Mouse (Mus musculus): ENCODE measurements around the gene Bclaf3. TPM values are rescaled to one million over a fixed set of nuclear protein-coding genes. Genes with fewer than 3 reads are reported as not detected.
"Not testable (repeated sequence)": the region's sequence is repeated elsewhere in the genome, so short reads cannot be mapped to it uniquely, and the experiment has no call there.

The Bclaf3 gene
- polyA plus RNA-seq (2015; fragmentation: Nextera tagmentation; extraction: Ambion mirVana) = 18.2 and 19.6 TPM in 2 replicates

DNA sequence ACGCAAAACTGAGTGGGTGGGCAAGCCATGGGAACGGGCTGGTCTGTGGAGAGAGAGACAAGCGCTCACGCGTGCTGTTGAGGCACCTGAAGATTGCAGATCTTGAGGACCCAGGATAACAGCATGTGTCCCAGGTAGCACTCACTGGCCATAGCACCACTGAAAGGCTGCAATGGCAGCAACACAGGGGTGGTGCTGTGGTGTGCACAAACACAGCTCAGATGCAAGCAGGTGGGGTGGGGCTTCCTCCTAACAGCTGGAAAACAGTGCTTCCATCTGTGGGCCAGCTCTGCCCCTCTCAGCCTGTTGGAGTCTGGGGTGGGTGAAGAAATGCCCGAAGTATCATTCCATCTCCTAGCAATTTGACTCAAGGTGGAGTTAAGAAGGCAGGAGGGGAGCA is at the start of gene Bclaf3:
TSS of gene Bclaf3 (plus strand) at position 301 of the 400 bp plus-strand sequence.
- H3K4me2 ChIP-seq (replicated peaks) = no peak within 1 kb of the TSS
- no peak within 1 kb of the TSS for H3K9ac ChIP-seq
- no peaks in the 10 kb centered on the region for H3K4me1 ChIP-seq
- ATAC-seq (ENCODE audit: insufficient number of reproducible peaks, low FRiP score, low TSS enrichment, low read depth) = no peak
- no peak within 1 kb of the TSS for H3K4me3 ChIP-seq (replicated peaks)
- 79% methylated on average over 6 of the region's 6 CpGs for WGBS
- no peaks in the 10 kb centered on the region for H3K36me3 ChIP-seq
- H3K9me3 ChIP-seq (replicated peaks) = no peaks in the 10 kb centered on the region
- H3K27me3 ChIP-seq = peaks cover 3% of the 10 kb centered on the region
- no peak within 1 kb of the TSS for H3K27ac ChIP-seq (replicated peaks)

DNA sequence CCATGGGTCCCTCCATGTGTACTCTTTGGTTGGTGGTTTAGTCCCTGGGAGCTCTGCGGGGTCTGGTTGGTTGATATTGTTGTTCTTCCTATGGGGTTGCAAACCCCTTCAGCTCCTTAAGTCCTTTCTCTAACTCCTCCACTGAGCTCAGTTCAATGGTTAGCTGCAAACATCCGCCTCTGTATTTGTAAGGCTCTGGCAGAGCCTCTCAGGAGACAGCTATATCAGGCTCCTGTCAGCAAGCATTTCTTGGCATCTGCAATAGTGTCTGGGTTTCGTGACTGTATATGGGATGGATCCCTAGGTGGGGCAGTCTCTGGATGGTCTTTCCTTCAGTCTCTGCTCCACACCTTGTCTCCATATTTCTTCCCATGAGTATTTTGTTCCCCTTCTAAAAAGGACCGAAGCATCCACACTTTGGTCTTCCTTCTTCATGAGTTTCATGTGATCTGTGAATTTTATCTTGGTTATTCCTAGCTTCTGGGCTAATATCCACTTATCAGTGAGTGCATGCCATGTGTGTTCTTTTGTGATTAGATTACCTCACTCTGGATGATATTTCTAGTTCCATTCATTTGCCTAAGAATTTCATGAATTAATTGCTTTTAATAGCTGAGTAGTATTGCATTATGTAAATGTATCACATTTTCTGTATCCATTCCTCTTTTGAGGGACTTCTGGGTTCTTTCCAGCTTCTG is 48.1 kb upstream of the Bclaf3 start:
- H3K4me2 ChIP-seq (replicated peaks); H3K36me3 ChIP-seq; H3K27me3 ChIP-seq; H3K9ac ChIP-seq; H3K4me3 ChIP-seq (replicated peaks); H3K27ac ChIP-seq (replicated peaks); H3K9me3 ChIP-seq (replicated peaks); ATAC-seq (ENCODE audit: insufficient number of reproducible peaks, low FRiP score, low TSS enrichment, low read depth); H3K4me1 ChIP-seq: not testable (repeated sequence)
- 80% methylated on average over 4 of the region's 4 CpGs for WGBS

DNA sequence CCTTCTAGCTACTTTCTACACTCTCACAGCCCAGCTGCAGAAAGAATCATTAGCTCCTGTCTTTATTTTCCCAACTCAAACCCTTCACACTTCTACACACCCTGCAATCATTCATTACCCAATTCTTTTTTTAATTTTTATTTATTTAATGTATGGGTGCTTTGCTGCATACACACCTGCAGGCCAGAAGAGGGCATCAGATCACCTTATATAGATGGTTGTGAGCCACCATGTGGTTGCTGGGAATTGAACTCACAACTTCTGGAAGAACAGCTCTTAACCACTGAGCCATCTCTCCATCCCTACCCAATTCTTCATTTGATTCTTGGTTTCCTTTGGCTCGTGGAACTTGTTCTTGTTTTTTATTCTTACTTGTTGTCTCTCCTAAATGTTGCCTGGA is 42.2 kb upstream of the Bclaf3 start:
- 0 out of 2 replicates have a peak, but pooled peaks cover 3% of the 10 kb centered on the region for H3K27me3 ChIP-seq
- H3K27ac ChIP-seq (replicated peaks) = no peak overlapping the region
- no peaks in the 10 kb centered on the region for H3K9me3 ChIP-seq (replicated peaks)
- H3K9ac ChIP-seq = no peak overlapping the region
- 77% methylated on average over 1 of the region's 1 CpGs for WGBS
- no peak overlapping the region for H3K4me2 ChIP-seq (replicated peaks)
- H3K4me1 ChIP-seq = no peaks in the 10 kb centered on the region
- ATAC-seq (ENCODE audit: insufficient number of reproducible peaks, low FRiP score, low TSS enrichment, low read depth) = no peak
- no peak overlapping the region for H3K4me3 ChIP-seq (replicated peaks)
- no peaks in the 10 kb centered on the region for H3K36me3 ChIP-seq

DNA sequence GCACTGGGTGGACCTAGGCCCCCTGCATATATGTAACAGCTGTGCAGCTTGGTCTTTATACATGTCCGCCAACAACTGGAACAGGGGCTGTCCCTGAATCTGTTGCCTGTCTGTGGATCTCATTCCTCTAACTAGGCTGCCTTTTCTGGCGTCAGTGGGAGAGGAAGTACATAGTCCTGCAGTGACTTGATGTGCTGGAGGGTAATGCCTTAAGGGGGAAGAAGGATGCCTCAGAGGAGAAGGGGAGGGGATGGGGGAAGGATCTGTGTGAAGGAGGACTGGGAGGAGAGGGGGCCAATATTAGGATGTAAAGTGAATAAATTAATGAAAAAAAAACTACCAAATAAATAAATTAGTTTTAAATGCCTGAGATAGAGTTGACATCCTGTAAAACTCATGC is 23.3 kb upstream of the Bclaf3 start:
- 47% methylated on average over 2 of the region's 2 CpGs for WGBS
- ATAC-seq (ENCODE audit: insufficient number of reproducible peaks, low FRiP score, low TSS enrichment, low read depth) = no peak
- Histone ChIP-seq H3K9me3 (replicated peaks) (no peaks in the 10 kb centered on the region), H3K9ac (no peak overlapping the region), H3K4me2 (replicated peaks) (no peak overlapping the region), H3K4me3 (replicated peaks) (no peak overlapping the region), H3K4me1 (no peaks in the 10 kb centered on the region), H3K27me3 (no peaks in the 10 kb centered on the region), H3K36me3 (no peaks in the 10 kb centered on the region), H3K27ac (replicated peaks) (no peak overlapping the region)

DNA sequence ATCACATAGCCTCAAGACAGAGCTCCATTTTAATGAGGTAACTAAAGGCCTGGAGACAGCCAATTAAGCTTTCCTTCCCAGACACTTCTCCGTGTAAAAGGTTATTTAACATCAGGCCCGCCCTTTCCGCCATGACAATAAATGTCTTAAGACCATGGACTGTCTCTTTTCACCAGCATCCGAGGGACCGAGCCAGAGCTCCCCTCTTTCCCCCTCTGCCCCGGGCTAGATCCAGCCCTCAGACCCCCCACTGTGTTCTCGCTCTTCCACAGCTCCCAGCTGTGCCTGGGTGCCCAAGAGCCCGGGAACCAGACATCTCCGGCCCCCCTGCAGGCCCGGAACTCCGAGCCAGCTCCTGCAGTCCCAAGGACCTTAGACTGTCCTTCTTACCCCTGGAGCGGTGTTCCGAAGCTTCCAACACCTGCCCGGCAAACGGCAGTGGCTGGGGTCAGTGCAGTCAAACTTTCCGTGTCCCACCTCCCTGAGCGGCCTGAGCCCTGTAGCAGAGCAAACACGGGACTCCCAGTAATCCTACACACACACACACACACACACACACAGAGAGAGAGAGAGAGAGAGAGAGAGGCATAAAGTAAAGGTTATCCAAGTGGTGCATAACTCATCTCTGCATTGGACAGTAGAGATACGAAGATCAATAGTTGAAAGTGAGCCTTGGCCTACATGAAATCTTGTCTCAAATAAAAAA is 18.0 kb upstream of the Bclaf3 start:
- H3K4me1 ChIP-seq = no peaks in the 10 kb centered on the region
- no peak overlapping the region for H3K4me2 ChIP-seq (replicated peaks)
- no peaks in the 10 kb centered on the region for H3K36me3 ChIP-seq
- no peaks in the 10 kb centered on the region for H3K27me3 ChIP-seq
- no peak overlapping the region for H3K27ac ChIP-seq (replicated peaks)
- no peaks in the 10 kb centered on the region for H3K9me3 ChIP-seq (replicated peaks)
- no peak overlapping the region for H3K4me3 ChIP-seq (replicated peaks)
- no peak for ATAC-seq (ENCODE audit: insufficient number of reproducible peaks, low FRiP score, low TSS enrichment, low read depth)
- whole genome bisulfite sequencing = 61% methylated on average over 19 of the region's 19 CpGs
- H3K9ac ChIP-seq = no peak overlapping the region

DNA sequence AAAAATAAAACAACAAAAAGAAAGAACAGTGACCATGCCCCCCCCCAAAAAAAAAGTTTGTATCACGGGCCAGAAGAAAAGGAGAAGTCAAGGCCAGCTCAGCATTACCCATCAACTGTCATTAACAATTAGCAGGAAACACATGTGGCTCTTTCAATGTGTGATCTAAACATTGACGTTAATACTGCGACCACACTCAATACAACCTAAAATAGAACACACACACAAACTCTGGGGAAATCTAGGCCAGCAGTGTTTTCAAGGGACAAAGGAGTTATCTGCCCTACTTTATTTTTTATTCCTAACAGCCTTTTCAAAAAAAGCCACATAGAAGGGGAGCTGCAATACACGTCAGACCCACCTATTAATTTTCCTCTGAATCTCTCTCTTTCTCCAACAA is 17.4 kb upstream of the Bclaf3 start:
- ATAC-seq (ENCODE audit: insufficient number of reproducible peaks, low FRiP score, low TSS enrichment, low read depth) = no peak
- WGBS = 78% methylated on average over 4 of the region's 4 CpGs
- Histone ChIP-seq H3K27ac (replicated peaks) (no peak overlapping the region), H3K4me2 (replicated peaks) (no peak overlapping the region), H3K9ac (no peak overlapping the region), H3K4me1 (no peaks in the 10 kb centered on the region), H3K4me3 (replicated peaks) (no peak overlapping the region), H3K27me3 (no peaks in the 10 kb centered on the region), H3K36me3 (no peaks in the 10 kb centered on the region), H3K9me3 (replicated peaks) (no peaks in the 10 kb centered on the region)

DNA sequence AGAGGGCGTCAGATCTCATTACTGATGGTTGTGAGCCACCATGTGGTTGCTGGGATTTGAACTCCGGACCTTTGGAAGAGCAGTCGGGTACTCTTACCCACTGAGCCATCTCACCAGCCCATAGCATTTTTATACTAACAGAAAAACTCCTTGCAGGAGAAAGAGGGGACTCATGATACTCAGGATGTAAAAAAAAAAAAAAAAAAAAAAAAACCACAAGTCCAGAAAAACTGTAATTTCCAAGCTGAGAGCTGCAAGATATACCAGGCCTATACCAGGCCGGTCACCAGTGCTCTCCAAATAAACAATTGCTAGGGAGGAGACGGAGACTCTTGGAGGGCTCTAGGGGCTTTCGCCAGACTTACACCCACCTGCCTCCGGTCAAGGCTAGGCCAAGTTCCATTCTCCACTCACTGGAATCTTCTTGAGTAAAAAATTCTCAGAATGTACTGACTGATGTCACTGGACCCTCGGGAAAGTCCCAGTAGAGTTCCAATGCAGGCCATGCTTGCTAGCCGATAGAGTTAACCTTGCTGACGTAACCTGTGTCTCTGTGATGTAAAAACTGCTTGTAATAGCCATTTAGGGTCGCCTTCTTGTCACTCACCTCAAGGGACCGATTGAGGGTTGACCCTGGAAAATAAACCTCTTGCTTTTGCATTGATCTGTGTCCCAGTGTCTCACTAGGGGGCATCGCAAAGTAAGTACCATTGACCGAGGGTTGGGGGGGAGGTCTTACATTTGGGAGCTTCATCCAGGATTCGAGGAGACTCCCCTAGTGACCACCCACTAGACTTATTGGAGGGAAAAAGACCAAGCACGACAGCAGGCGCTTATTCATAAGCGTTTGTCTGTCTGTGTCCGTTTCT is 16.4 kb upstream of the Bclaf3 start:
- 76% methylated on average over 19 of the region's 19 CpGs for WGBS
- Histone ChIP-seq H3K4me2 (replicated peaks) (no peak overlapping the region), H3K9ac (no peak overlapping the region), H3K4me1 (no peaks in the 10 kb centered on the region), H3K27ac (replicated peaks) (no peak overlapping the region), H3K27me3 (no peaks in the 10 kb centered on the region), H3K36me3 (no peaks in the 10 kb centered on the region), H3K4me3 (replicated peaks) (no peak overlapping the region), H3K9me3 (replicated peaks) (no peaks in the 10 kb centered on the region)
- ATAC-seq (ENCODE audit: insufficient number of reproducible peaks, low FRiP score, low TSS enrichment, low read depth) = no peak

DNA sequence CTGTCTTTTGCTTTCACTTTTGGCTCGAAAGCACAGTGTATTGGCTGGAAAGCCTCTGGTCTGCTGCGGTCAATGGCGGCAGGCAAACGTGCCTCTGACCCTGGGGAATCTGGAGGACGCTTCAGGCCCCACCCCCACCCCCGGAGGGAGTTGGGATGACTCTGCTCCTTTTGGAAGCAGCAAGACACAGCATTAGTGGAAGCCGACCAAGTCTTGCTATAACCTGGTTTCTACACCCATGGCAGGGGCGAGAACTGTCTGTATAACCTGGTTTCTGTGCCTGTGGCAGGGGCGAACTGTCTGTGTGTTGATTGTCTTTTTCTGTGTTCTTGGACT is 15.8 kb upstream of the Bclaf3 start:
- no peak overlapping the region for H3K4me3 ChIP-seq (replicated peaks)
- no peak overlapping the region for H3K9ac ChIP-seq
- 68% methylated on average over 9 of the region's 9 CpGs for WGBS

DNA sequence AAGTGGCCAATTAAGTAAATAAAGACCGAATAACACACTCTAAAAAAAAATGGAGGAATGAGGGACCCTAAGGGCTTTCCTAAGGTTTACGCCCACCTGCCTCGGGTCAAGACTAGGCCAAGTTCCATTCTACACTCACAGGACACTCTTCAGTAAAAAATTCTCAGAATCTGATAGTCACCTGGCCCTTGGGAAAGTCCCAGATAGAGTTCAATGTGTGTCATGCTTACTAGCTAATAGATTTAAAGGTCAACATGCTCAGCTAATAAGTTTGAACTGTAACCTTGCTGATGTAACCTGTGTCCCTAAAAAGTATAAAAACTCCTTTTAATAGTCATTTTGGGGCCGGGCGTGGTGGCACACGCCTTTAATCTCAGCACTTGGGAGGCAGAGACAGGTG is 10.9 kb upstream of the Bclaf3 start:
- H3K4me1 ChIP-seq = no peaks in the 10 kb centered on the region
- H3K27me3 ChIP-seq = no peaks in the 10 kb centered on the region
- no peaks in the 10 kb centered on the region for H3K36me3 ChIP-seq
- no peak for ATAC-seq (ENCODE audit: insufficient number of reproducible peaks, low FRiP score, low TSS enrichment, low read depth)
- 87% methylated on average over 6 of the region's 6 CpGs for WGBS
- H3K4me3 ChIP-seq (replicated peaks) = no peak overlapping the region
- H3K4me2 ChIP-seq (replicated peaks) = no peak overlapping the region
- H3K27ac ChIP-seq (replicated peaks) = no peak overlapping the region
- no peak overlapping the region for H3K9ac ChIP-seq
- H3K9me3 ChIP-seq (replicated peaks) = no peaks in the 10 kb centered on the region

More for the DNA sequence above, 15.8 kb upstream of the Bclaf3 start:
- no peaks in the 10 kb centered on the region for H3K27me3 ChIP-seq
- H3K4me2 ChIP-seq (replicated peaks) = no peak overlapping the region
- no peak overlapping the region for H3K27ac ChIP-seq (replicated peaks)
- H3K9me3 ChIP-seq (replicated peaks) = no peaks in the 10 kb centered on the region
- H3K4me1 ChIP-seq = no peaks in the 10 kb centered on the region
- no peaks in the 10 kb centered on the region for H3K36me3 ChIP-seq
- ATAC-seq (ENCODE audit: insufficient number of reproducible peaks, low FRiP score, low TSS enrichment, low read depth) = no peak

DNA sequence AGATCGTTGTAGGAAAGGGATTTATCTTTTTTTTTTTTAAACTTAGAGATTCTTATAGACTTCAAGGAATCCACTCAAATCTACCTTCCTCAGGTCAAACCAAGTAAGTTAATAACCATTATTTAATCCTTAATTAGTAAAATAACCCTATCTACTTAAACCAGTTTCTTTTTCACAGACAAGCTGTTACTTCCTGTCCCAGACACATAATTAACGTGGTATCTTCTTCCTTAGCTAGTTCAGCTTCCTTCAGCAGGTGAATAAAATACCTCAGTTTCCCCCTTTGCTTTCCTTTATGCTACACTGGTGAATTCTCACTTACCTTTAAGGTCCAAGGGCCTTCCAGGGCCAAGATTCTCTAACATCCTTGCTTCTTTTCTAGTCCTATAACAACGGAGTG is 4.7 kb upstream of the Bclaf3 start:
- H3K4me3 ChIP-seq (replicated peaks) = no peak overlapping the region
- no peaks in the 10 kb centered on the region for H3K9me3 ChIP-seq (replicated peaks)
- no peaks in the 10 kb centered on the region for H3K4me1 ChIP-seq
- H3K4me2 ChIP-seq (replicated peaks) = no peak overlapping the region
- H3K36me3 ChIP-seq = no peaks in the 10 kb centered on the region
- peaks cover 3% of the 10 kb centered on the region for H3K27me3 ChIP-seq
- H3K27ac ChIP-seq (replicated peaks) = no peak overlapping the region
- ATAC-seq (ENCODE audit: insufficient number of reproducible peaks, low FRiP score, low TSS enrichment, low read depth) = no peak
- WGBS = 64% methylated on average over 3 of the region's 3 CpGs
- no peak overlapping the region for H3K9ac ChIP-seq

DNA sequence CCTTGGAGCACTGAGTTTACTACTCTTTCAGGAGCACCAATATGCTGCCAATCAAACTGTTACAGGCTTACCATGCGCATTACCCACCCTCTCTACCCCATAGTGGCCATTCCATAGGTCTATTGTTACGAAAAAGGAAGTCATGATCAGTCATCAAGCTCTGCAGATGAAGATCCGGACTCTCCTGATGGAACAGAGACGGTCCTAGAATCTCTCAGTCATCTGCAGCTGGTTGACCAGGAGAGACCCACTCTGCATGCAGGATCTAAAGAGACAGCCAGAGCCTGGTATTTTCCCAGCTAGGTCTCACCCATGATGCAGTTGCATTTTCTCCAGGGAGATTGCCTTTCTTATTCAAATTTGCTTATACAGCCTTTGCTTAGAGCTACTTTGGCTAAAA is 3.8 kb upstream of the Bclaf3 start:
- Histone ChIP-seq H3K9ac (no peak overlapping the region), H3K4me1 (no peaks in the 10 kb centered on the region), H3K4me3 (replicated peaks) (no peak overlapping the region), H3K36me3 (no peaks in the 10 kb centered on the region), H3K27ac (replicated peaks) (no peak overlapping the region), H3K27me3 (peaks cover 3% of the 10 kb centered on the region), H3K9me3 (replicated peaks) (no peaks in the 10 kb centered on the region), H3K4me2 (replicated peaks) (no peak overlapping the region)
- ATAC-seq (ENCODE audit: insufficient number of reproducible peaks, low FRiP score, low TSS enrichment, low read depth) = no peak
- 74% methylated on average over 4 of the region's 4 CpGs for WGBS

Measured in embryonic facial prominence, embryonic 15.5 days (tissue).